Mouse (Mus musculus) adrenal gland, adult 2 months (tissue): ENCODE measurements around the gene Racgap1. TPM values are rescaled to one million over a fixed set of nuclear protein-coding genes. Genes with fewer than 3 reads are reported as not detected.

ENCODE experiments used
- DNase-seq: peaks from one replicate; pipeline ENCODE4 v3.0.0; 2021
- polyA plus RNA-seq: library from polyadenylated mRNA; depleted of rRNA; stranded (reverse); fragments of >200 nt; gene quantifications from 2 replicates; pipeline ENCODE4 v1.2.3, GENCODE M21; 2012
- total RNA-seq, 2 experiments: library from RNA; stranded (reverse); gene quantifications; 2 replicates each; pipeline ENCODE4 v1.2.3; 2021

Gene Racgap1
- total and polyA plus RNA-seq, 3 experiments, result 2.7 to 3.7 (median 2.8) TPM

DNA sequence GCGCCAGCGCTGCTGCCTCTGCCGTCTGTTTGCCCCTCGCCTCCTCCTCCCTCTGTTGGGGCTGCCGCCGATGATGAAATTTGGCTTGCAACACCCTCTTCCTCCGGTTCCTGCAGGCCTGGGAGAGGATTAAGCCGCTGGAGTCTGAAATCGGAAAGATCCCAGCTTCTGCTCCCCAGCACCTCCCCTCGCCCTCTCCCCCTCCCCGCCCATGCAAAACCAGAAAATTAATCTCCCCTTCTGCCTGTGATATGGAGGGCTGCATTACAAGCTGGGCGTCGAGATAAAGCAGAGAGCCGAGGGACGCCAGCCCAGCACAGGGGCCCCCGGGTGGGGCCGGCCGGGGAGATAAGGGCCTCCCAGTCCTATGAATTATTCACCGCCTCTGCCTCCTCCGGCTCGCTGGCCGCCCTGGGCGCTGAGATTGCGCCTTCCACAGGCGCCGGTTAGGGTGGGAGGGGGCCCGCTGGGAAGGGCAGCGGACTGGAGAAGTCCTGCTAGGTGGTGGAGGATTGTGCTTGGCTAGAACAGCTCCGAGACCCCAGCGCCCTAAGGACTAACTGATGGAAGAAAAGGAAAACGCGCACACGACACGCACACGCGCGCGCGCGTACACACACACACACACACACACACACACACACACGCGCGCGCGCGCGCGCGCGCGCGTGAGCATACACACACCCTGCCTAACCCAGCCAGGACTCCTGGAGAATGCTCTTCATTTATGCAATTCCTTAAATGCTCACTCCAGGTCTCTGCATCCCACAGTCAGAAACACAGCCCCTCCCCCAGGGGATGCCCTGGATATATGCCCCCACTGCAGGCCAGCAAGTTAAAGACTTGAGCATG, 13.4 kb upstream of the Racgap1 start:
- peak; percentile 71 for DNase-seq

GRCm38 (mm10) chr15:99663964-99664599, 12.6 kb upstream of the Racgap1 start:
- DNase-seq, result no peak

GRCm38 (mm10) chr15:99662371-99662770, 10.9 kb upstream of the Racgap1 start:
- DNase-seq, result no peak

GRCm38 (mm10) chr15:99661121-99661830, 9.8 kb upstream of the Racgap1 start:
- no peak for DNase-seq

DNA sequence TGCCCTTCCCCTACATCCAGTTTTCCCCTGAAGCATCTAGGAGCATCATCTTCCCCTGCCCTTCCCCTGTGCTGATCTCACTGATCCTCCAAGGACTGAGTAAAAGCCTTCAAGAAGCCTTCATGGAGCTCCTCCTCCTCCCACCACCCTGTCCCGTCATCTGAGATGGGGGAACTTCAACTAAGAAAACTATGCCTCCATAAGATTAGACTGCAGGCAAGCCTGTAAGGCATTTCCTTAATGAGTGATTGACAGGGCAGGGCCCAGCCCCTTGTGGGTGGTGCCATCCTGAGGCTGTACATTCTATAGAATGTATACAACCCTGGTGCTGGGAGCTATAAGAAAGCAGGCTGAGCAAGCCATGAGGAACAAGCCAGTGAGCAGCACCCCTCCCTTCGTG, 7.0 kb upstream of the Racgap1 start:
- DNase-seq, result no peak

GRCm38 (mm10) chr15:99655956-99656355, 4.5 kb upstream of the Racgap1 start:
- DNase-seq, result no peak

GRCm38 (mm10) chr15:99653876-99654275, 2.4 kb upstream of the Racgap1 start:
- DNase-seq, result no peak

DNA sequence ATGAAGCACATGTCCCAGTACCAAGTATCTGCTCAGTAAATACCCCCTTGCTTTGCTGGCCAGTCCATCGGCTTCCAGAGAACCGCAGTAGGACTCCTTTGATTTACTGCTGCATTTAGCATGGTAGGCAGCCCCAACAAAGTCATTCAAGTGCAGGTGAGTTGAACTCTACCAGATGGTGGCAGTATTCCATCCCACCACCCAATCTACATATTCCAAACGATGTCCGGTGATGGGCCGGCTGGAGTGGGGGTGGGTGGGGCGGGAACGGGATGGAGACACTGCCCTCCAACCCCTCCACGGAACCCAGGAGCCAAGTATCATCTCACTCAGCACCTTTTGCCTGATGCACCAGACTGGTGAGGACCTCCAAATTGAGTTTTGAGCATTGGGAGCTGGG, 1.8 kb upstream of the Racgap1 start:
- DNase-seq, result no peak

GRCm38 (mm10) chr15:99651984-99652872, 772 bp upstream of the Racgap1 start:
- DNase-seq, result no peak

DNA sequence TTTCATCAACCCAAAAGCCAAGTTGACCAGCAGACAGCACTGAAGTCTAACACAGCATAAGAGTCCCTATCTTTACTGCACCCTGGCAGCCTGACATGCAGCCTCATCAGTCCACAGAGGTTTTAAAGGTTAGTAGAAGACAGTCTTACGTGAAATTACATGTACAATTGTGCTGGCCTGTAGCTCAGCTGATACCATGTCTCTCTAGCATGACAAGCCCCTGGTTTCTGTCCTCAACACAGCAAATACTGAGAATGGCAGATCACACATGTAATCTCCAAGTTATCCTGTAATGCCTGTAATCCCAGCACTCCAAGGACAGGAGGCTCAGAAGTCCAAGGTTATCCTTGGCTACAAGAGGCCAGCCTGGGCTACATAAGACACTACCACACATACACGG, 1.2 kb downstream of the Racgap1 start:
- DNase-seq, result no peak

- no peak for DNase-seq
Measured at GRCm38 (mm10) chr15:99649067-99649761, 2.2 kb downstream of the Racgap1 start.

GRCm38 (mm10) chr15:99648326-99648725, 3.1 kb downstream of the Racgap1 start:
- no peak for DNase-seq

- DNase-seq, result no peak
Measured at GRCm38 (mm10) chr15:99644776-99645175, 6.7 kb downstream of the Racgap1 start.

GRCm38 (mm10) chr15:99643832-99644231, 7.6 kb downstream of the Racgap1 start:
- DNase-seq, result no peak

DNA sequence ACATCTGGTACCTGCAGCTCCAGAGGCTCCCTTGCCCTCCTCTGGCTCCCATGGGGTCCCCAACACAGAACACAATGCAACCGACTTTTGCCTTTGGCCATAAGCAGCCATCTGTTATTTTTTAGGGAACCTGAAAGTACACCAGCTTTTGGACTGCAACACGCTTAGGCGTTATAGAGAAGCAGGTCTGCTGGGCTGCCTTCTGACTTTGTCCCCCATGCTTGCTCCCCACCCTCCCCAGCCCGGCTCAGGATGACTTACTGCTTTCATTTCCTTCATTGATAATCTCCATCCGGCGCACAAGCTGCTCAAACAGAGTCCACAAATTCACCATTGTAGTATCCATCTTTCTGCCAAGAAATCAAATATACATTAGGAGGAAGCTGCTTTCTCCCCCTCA, 8.8 kb downstream of the Racgap1 start:
- no peak for DNase-seq

DNA sequence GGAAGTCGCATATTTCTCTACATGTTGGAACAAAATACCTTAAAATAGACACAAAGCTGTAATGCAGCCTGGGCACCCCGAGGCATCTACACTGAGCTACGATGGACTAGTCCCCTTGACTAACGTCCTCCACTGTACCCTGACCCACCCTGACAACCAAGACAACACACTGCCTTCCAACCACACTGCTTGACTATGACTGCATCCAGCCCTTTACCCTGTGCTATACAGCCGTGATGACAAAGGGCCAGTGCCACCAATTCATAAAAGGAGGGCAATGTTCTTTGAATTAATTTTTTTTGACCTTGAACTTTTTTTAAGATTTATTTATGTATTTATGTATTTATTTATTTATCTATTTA, 13.4 kb downstream of the Racgap1 start:
- no peak for DNase-seq

- DNase-seq, result no peak
Measured at GRCm38 (mm10) chr15:99637405-99638123, 13.9 kb downstream of the Racgap1 start.

DNA sequence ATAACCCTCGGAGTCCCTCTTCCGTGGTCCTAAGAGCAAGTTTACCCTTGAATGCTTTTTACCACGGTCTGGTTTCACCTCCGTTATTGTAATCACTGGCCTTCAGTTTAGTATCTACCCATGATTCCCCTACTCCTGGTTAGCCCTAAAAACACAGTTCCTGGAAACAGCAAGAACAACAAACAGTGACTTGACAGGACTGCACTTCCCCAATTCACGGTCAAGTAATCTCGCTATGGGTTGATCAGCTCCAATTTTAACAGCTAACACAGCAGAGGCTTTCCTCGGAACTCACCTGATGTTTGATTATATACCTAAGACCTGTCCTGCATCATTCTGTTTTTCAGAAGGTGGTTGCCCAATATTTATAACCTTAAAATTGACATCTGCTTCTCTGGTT, 16.8 kb downstream of the Racgap1 start:
- DNase-seq, result no peak

DNA sequence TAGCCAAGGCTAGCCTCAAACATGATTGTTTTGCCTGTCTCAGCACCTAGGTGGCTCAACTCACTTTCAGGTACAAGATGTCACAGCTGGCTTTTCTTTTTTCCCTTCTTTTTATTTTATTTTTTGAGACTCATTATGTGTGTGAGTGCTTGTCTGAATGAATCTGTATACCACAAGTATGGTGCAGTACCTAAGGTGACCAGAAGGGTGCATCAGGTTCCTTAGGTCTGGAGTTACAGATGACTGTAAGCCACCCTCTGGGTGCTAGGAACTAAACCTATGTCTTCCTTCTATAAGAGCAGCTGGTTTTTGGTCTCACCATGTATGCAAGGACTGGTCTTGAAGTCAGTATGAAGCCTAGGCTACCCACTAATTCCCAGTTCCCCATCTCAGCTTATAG, 19.8 kb downstream of the Racgap1 start:
- no peak for DNase-seq

- no peak for DNase-seq
Measured at GRCm38 (mm10) chr15:99622063-99622462, 29.4 kb downstream of the Racgap1 start.

GRCm38 (mm10) chr15:99619821-99620220, 31.6 kb downstream of the Racgap1 start:
- no peak for DNase-seq
